Mouse (Mus musculus): Measurements from ENCODE around the gene Itpr3. TPM values are rescaled to one million over a fixed set of nuclear protein-coding genes. Genes with fewer than 3 reads are reported as not detected.

Gene Itpr3
- polyA plus RNA-seq, 1 experiment from 2014 or later, result 0.73 TPM

- Histone ChIP-seq H3K4me1 (ENCODE audit: control insufficient read depth, insufficient read depth, low read length) (peaks cover 39% of the 10 kb centered on the region), H3K36me3 (ENCODE audit: control insufficient read depth, insufficient read depth, low read length) (no peaks in the 10 kb centered on the region), H3K9ac (ENCODE audit: low read depth, low read length) (no peak overlapping the region), H3K4me2 (ENCODE audit: low read length) (no peak overlapping the region), H3K27me3 (ENCODE audit: control insufficient read depth, insufficient read depth, low read depth, low read length) (no peaks in the 10 kb centered on the region), H3K9me3 (replicated peaks; ENCODE audit: control insufficient read depth, low read length, poor library complexity, severe bottlenecking) (no peaks in the 10 kb centered on the region), H3K4me3 (ENCODE audit: low read depth, low read length) (no peak overlapping the region), H3K27ac (ENCODE audit: low read length) (no peak overlapping the region)
- no peak for ATAC-seq
- 94% methylated on average over 10 of the region's 10 CpGs for WGBS
These were observed 75.1 kb downstream of the Itpr3 start for GRCm38 (mm10) chr17:27132238-27132637.

GRCm38 (mm10) chr17:27133551-27134141, 76.5 kb downstream of the Itpr3 start, which contains the start of gene Uqcc2:
Uqcc2 (minus strand) TSS chr17:27133916.
- H3K4me2 ChIP-seq (ENCODE audit: low read length), result peak within 1 kb of the TSS; percentile 68
- H3K9ac ChIP-seq (ENCODE audit: low read depth, low read length), result peak within 1 kb of the TSS; percentile 80
- 1% methylated on average over 45 of the region's 46 CpGs for WGBS
- H3K36me3 ChIP-seq (ENCODE audit: control insufficient read depth, insufficient read depth, low read length), result no peaks in the 10 kb centered on the region
- no peaks in the 10 kb centered on the region for H3K27me3 ChIP-seq (ENCODE audit: control insufficient read depth, insufficient read depth, low read depth, low read length)
- peaks cover 35% of the 10 kb centered on the region for H3K4me1 ChIP-seq (ENCODE audit: control insufficient read depth, insufficient read depth, low read length)
- peak; percentile 91 for ATAC-seq
- H3K9me3 ChIP-seq (replicated peaks; ENCODE audit: control insufficient read depth, low read length, poor library complexity, severe bottlenecking), result no peaks in the 10 kb centered on the region
- H3K4me3 ChIP-seq (ENCODE audit: low read depth, low read length), result peak within 1 kb of the TSS; percentile 77
- peak within 1 kb of the TSS; percentile 93 for H3K27ac ChIP-seq (ENCODE audit: low read length)

- ATAC-seq, result peak; percentile 34
- H3K4me3 ChIP-seq (ENCODE audit: low read depth, low read length), result peak overlapping the region; percentile 77
- H3K36me3 ChIP-seq (ENCODE audit: control insufficient read depth, insufficient read depth, low read length), result no peaks in the 10 kb centered on the region
- no peaks in the 10 kb centered on the region for H3K9me3 ChIP-seq (replicated peaks; ENCODE audit: control insufficient read depth, low read length, poor library complexity, severe bottlenecking)
- no peaks in the 10 kb centered on the region for H3K27me3 ChIP-seq (ENCODE audit: control insufficient read depth, insufficient read depth, low read depth, low read length)
- H3K9ac ChIP-seq (ENCODE audit: low read depth, low read length), result peak overlapping the region; percentile 80; the same call in 1 of the 2 replicates
- peak overlapping the region; percentile 68 for H3K4me2 ChIP-seq (ENCODE audit: low read length)
- H3K27ac ChIP-seq (ENCODE audit: low read length), result peak overlapping the region; percentile 93
- H3K4me1 ChIP-seq (ENCODE audit: control insufficient read depth, insufficient read depth, low read length), result peaks cover 40% of the 10 kb centered on the region
- 33% methylated on average over 8 of the region's 9 CpGs for WGBS
These were observed 77.1 kb downstream of the Itpr3 start for GRCm38 (mm10) chr17:27134187-27134586.

GRCm38 (mm10) chr17:27134715-27135114, 77.6 kb downstream of the Itpr3 start:
- Histone ChIP-seq H3K4me1 (ENCODE audit: control insufficient read depth, insufficient read depth, low read length) (peaks cover 39% of the 10 kb centered on the region), H3K36me3 (ENCODE audit: control insufficient read depth, insufficient read depth, low read length) (no peaks in the 10 kb centered on the region)
- WGBS, result 43% methylated on average over 3 of the region's 3 CpGs

GRCm38 (mm10) chr17:27138396-27138795, 81.3 kb downstream of the Itpr3 start:
- Histone ChIP-seq H3K4me2 (ENCODE audit: low read length) (no peak overlapping the region), H3K9me3 (replicated peaks; ENCODE audit: control insufficient read depth, low read length, poor library complexity, severe bottlenecking) (no peaks in the 10 kb centered on the region), H3K4me1 (ENCODE audit: control insufficient read depth, insufficient read depth, low read length) (peaks cover 25% of the 10 kb centered on the region), H3K27ac (ENCODE audit: low read length) (no peak overlapping the region), H3K9ac (ENCODE audit: low read depth, low read length) (no peak overlapping the region), H3K4me3 (ENCODE audit: low read depth, low read length) (no peak overlapping the region), H3K36me3 (ENCODE audit: control insufficient read depth, insufficient read depth, low read length) (no peaks in the 10 kb centered on the region), H3K27me3 (ENCODE audit: control insufficient read depth, insufficient read depth, low read depth, low read length) (no peaks in the 10 kb centered on the region)
- 59% methylated on average over 9 of the region's 9 CpGs for WGBS
- ATAC-seq, result no peak

More at GRCm38 (mm10) chr17:27134715-27135114, 77.6 kb downstream of the Itpr3 start:
- H3K27me3 ChIP-seq (ENCODE audit: control insufficient read depth, insufficient read depth, low read depth, low read length), result no peaks in the 10 kb centered on the region
- no peak overlapping the region for H3K27ac ChIP-seq (ENCODE audit: low read length)
- H3K4me2 ChIP-seq (ENCODE audit: low read length), result no peak overlapping the region
- no peak overlapping the region for H3K4me3 ChIP-seq (ENCODE audit: low read depth, low read length)
- peak overlapping the region; percentile 23; the same call in 1 of the 2 replicates for H3K9ac ChIP-seq (ENCODE audit: low read depth, low read length)
- ATAC-seq, result no peak
- no peaks in the 10 kb centered on the region for H3K9me3 ChIP-seq (replicated peaks; ENCODE audit: control insufficient read depth, low read length, poor library complexity, severe bottlenecking)

GRCm38 (mm10) chr17:27139304-27139703, 82.2 kb downstream of the Itpr3 start:
- 25% methylated on average over 7 of the region's 7 CpGs for WGBS
- Histone ChIP-seq H3K4me2 (ENCODE audit: low read length) (no peak overlapping the region), H3K27me3 (ENCODE audit: control insufficient read depth, insufficient read depth, low read depth, low read length) (no peaks in the 10 kb centered on the region), H3K36me3 (ENCODE audit: control insufficient read depth, insufficient read depth, low read length) (no peaks in the 10 kb centered on the region), H3K9ac (ENCODE audit: low read depth, low read length) (no peak overlapping the region), H3K4me1 (ENCODE audit: control insufficient read depth, insufficient read depth, low read length) (peaks cover 22% of the 10 kb centered on the region), H3K4me3 (ENCODE audit: low read depth, low read length) (no peak overlapping the region), H3K9me3 (replicated peaks; ENCODE audit: control insufficient read depth, low read length, poor library complexity, severe bottlenecking) (no peaks in the 10 kb centered on the region), H3K27ac (ENCODE audit: low read length) (0 out of 2 replicates have a peak overlapping the region, but pooled peaks have one; percentile 24)
- ATAC-seq, result no peak

- H3K4me3 ChIP-seq (ENCODE audit: low read depth, low read length), result no peak overlapping the region
- no peaks in the 10 kb centered on the region for H3K9me3 ChIP-seq (replicated peaks; ENCODE audit: control insufficient read depth, low read length, poor library complexity, severe bottlenecking)
- H3K27me3 ChIP-seq (ENCODE audit: control insufficient read depth, insufficient read depth, low read depth, low read length), result no peaks in the 10 kb centered on the region
- WGBS, result 27% methylated on average over 9 of the region's 9 CpGs
- peaks cover 21% of the 10 kb centered on the region for H3K4me1 ChIP-seq (ENCODE audit: control insufficient read depth, insufficient read depth, low read length)
- no peak overlapping the region for H3K27ac ChIP-seq (ENCODE audit: low read length)
- 0 out of 2 replicates have a peak overlapping the region, but pooled peaks have one; percentile 7 for H3K9ac ChIP-seq (ENCODE audit: low read depth, low read length)
- ATAC-seq, result no peak
- no peak overlapping the region for H3K4me2 ChIP-seq (ENCODE audit: low read length)
- H3K36me3 ChIP-seq (ENCODE audit: control insufficient read depth, insufficient read depth, low read length), result no peaks in the 10 kb centered on the region
These were observed 83.2 kb downstream of the Itpr3 start for GRCm38 (mm10) chr17:27140262-27140661.

GRCm38 (mm10) chr17:27141971-27142450, 84.9 kb downstream of the Itpr3 start:
- H3K36me3 ChIP-seq (ENCODE audit: control insufficient read depth, insufficient read depth, low read length), result no peaks in the 10 kb centered on the region
- WGBS, result 60% methylated on average over 10 of the region's 10 CpGs
- no peak overlapping the region for H3K4me3 ChIP-seq (ENCODE audit: low read depth, low read length)
- ATAC-seq, result no peak
- H3K4me2 ChIP-seq (ENCODE audit: low read length), result no peak overlapping the region
- no peaks in the 10 kb centered on the region for H3K27me3 ChIP-seq (ENCODE audit: control insufficient read depth, insufficient read depth, low read depth, low read length)
- no peak overlapping the region for H3K27ac ChIP-seq (ENCODE audit: low read length)
- no peaks in the 10 kb centered on the region for H3K9me3 ChIP-seq (replicated peaks; ENCODE audit: control insufficient read depth, low read length, poor library complexity, severe bottlenecking)
- peaks cover 31% of the 10 kb centered on the region for H3K4me1 ChIP-seq (ENCODE audit: control insufficient read depth, insufficient read depth, low read length)
- H3K9ac ChIP-seq (ENCODE audit: low read depth, low read length), result no peak overlapping the region

- Histone ChIP-seq H3K4me3 (ENCODE audit: low read depth, low read length) (no peak overlapping the region), H3K36me3 (ENCODE audit: control insufficient read depth, insufficient read depth, low read length) (no peaks in the 10 kb centered on the region), H3K4me1 (ENCODE audit: control insufficient read depth, insufficient read depth, low read length) (peaks cover 35% of the 10 kb centered on the region), H3K27me3 (ENCODE audit: control insufficient read depth, insufficient read depth, low read depth, low read length) (no peaks in the 10 kb centered on the region), H3K9ac (ENCODE audit: low read depth, low read length) (no peak overlapping the region), H3K27ac (ENCODE audit: low read length) (no peak overlapping the region), H3K4me2 (ENCODE audit: low read length) (no peak overlapping the region), H3K9me3 (replicated peaks; ENCODE audit: control insufficient read depth, low read length, poor library complexity, severe bottlenecking) (no peaks in the 10 kb centered on the region)
- ATAC-seq, result no peak
- 76% methylated on average over 4 of the region's 4 CpGs for WGBS
These were observed 87.0 kb downstream of the Itpr3 start for GRCm38 (mm10) chr17:27144152-27144551.

All from midbrain, embryonic 16.5 days (tissue).